Mouse (Mus musculus): ENCODE data around the gene Csrp3. TPM values are rescaled to one million over a fixed set of nuclear protein-coding genes. Genes with fewer than 3 reads are reported as not detected.
A peak's percentile ranks its signal among the peaks of the same experiment; 100 is the strongest.

Csrp3 gene
- polyA plus RNA-seq, 1 experiment from 2014 or later, result 10.0 TPM

DNA sequence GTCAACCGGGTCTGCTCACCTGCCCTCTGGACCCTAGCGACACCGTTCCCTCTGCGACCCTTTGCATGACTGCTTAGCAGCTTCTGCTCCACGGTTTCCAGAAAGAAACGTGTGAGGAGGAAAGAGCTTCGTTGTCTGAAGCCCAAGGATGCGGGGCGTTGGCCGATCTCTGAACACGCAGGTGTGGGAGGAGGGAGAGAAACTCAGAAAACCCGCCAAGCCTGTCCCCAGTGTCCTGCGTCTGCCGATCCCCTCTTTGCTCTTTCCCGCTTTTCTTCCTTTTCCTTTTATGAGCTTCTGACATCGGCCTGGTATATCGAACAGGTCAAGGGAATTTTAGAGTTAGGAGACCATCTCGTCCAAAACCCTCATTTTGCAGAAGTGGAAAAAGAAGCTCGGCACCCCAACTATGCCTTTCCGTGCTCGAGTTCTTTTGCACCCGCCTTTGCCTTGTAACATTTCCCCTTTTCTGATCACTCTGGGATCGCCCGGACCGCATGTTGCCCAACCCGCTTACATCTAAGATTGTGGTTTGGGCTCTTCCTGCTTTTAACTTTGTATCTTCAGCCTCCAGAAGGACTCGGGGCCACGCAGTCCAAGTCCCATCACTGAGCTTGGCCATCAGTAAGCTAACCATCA, 34.3 kb upstream of the Csrp3 start:
- Histone ChIP-seq H3K4me2 (peak overlapping the region; percentile 100), H3K27me3 (replicated peaks) (peaks cover 32% of the 10 kb centered on the region), H3K27ac (replicated peaks) (no peak overlapping the region), H3K4me1 (peaks cover 20% of the 10 kb centered on the region), H3K36me3 (no peaks in the 10 kb centered on the region), H3K9ac (replicated peaks) (no peak overlapping the region; the same call in 1 of the 2 replicates), H3K4me3 (replicated peaks) (peak overlapping the region; percentile 73), H3K9me3 (replicated peaks) (no peaks in the 10 kb centered on the region)
- 3% methylated on average over 28 of the region's 28 CpGs for WGBS
- ATAC-seq (ENCODE audit: low FRiP score), result no peak

GRCm38 (mm10) chr7:48881486-48881885, 33.7 kb upstream of the Csrp3 start, which contains the start of gene E2f8:
E2f8 (minus strand) TSS chr7:48881596.
- peak; percentile 84 for ATAC-seq (ENCODE audit: low FRiP score)
- WGBS, result 2% methylated on average over 23 of the region's 41 CpGs
- Histone ChIP-seq H3K9me3 (replicated peaks) (no peaks in the 10 kb centered on the region), H3K4me3 (replicated peaks) (peak within 1 kb of the TSS; percentile 73), H3K4me1 (peaks cover 20% of the 10 kb centered on the region), H3K9ac (replicated peaks) (peak within 1 kb of the TSS; percentile 44), H3K36me3 (no peaks in the 10 kb centered on the region), H3K4me2 (peak within 1 kb of the TSS; percentile 100), H3K27ac (replicated peaks) (no peak within 1 kb of the TSS), H3K27me3 (replicated peaks) (peaks cover 32% of the 10 kb centered on the region)

DNA sequence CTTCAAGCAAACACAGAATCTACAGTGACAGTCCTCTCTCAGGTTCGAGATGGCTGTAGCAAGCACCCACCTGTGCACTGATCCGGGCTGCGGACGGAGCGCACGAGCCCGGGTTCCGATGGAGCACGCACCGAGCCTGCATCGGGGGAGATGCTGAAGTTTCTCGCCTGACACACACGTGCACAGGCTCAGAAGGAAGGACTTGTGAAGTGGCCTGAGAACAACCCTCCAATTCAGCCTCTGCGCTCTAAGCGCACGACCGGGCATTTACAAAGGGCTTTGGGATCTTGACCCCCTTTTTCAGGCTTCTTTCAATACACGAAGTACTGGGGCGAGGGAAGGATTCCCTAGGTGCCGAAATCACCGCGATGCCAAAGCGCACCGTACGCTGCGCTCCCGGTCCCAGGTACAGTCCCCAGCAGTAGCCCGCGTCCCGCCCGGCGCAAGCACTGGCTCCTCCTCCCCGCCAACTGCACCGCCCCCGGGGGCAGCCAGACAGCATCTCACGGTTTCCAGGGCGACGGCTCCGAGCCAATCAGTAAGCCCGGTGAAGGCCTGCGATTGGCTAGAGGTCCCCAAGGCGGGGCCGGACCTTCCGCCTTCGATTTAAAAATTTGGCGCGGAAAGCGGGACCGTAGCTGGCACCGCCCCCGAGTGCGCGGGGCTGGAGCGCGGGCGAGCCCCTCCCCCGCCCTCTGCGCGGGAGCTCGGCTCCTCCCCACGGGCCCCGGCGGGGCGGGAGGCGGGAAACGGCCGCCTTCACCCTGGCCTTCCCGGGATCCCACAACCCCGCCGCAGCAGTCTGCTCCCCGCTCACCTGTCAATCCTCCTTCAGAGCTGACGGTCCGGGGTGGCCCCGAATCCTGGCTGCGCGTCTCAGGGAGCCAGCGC, 33.0 kb upstream of the Csrp3 start:
- peak; percentile 99 for ATAC-seq (ENCODE audit: low FRiP score)
- Histone ChIP-seq H3K4me2 (peak overlapping the region; percentile 100), H3K9me3 (replicated peaks) (no peaks in the 10 kb centered on the region), H3K4me3 (replicated peaks) (peak overlapping the region; percentile 73), H3K9ac (replicated peaks) (peak overlapping the region; percentile 44), H3K27ac (replicated peaks) (no peak overlapping the region), H3K36me3 (no peaks in the 10 kb centered on the region), H3K4me1 (peaks cover 20% of the 10 kb centered on the region), H3K27me3 (replicated peaks) (peaks cover 32% of the 10 kb centered on the region)
- WGBS, result 0% methylated on average over 71 of the region's 77 CpGs

DNA sequence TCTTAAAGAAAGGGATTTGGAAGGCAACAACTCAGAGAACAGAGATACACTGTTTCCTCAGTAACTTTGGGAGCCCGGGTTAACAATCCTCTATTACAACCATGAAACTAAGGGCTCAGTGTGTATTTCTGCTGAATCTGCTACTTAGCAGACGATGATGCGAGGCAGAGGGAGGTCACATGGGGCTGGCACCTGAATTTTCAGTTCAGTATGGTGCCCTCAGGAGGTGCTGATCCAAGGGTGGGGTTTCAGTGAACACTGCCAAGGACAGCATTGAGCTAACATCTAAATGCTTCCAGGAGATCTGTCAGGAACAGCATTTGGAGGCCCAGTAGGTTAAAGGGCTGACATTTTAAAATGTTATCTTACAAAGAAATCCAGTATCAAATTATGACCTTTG, 31.7 kb upstream of the Csrp3 start:
- peaks cover 20% of the 10 kb centered on the region for H3K4me1 ChIP-seq
- H3K4me2 ChIP-seq, result peak overlapping the region; percentile 19
- H3K27me3 ChIP-seq (replicated peaks), result peaks cover 26% of the 10 kb centered on the region
- ATAC-seq (ENCODE audit: low FRiP score), result no peak
- no peaks in the 10 kb centered on the region for H3K36me3 ChIP-seq
- no peaks in the 10 kb centered on the region for H3K9me3 ChIP-seq (replicated peaks)
- no peak overlapping the region for H3K27ac ChIP-seq (replicated peaks)
- WGBS, result 45% methylated on average over 3 of the region's 3 CpGs
- H3K4me3 ChIP-seq (replicated peaks), result no peak overlapping the region
- H3K9ac ChIP-seq (replicated peaks), result no peak overlapping the region

- Histone ChIP-seq H3K9me3 (replicated peaks) (no peaks in the 10 kb centered on the region), H3K4me2 (no peak overlapping the region), H3K27me3 (replicated peaks) (peaks cover 12% of the 10 kb centered on the region), H3K4me1 (peaks cover 24% of the 10 kb centered on the region), H3K4me3 (replicated peaks) (no peak overlapping the region), H3K9ac (replicated peaks) (no peak overlapping the region), H3K27ac (replicated peaks) (no peak overlapping the region), H3K36me3 (no peaks in the 10 kb centered on the region)
- no peak for ATAC-seq (ENCODE audit: low FRiP score)
- WGBS, result 53% methylated on average over 15 of the region's 15 CpGs
Observed at GRCm38 (mm10) chr7:48877786-48878390, 30.1 kb upstream of the Csrp3 start.

- Histone ChIP-seq H3K36me3 (no peaks in the 10 kb centered on the region), H3K9ac (replicated peaks) (no peak overlapping the region), H3K27me3 (replicated peaks) (no peaks in the 10 kb centered on the region), H3K9me3 (replicated peaks) (no peaks in the 10 kb centered on the region), H3K4me1 (peaks cover 17% of the 10 kb centered on the region), H3K4me3 (replicated peaks) (no peak overlapping the region), H3K4me2 (no peak overlapping the region), H3K27ac (replicated peaks) (no peak overlapping the region)
- no peak for ATAC-seq (ENCODE audit: low FRiP score)
- 71% methylated on average over 4 of the region's 4 CpGs for WGBS
Observed at GRCm38 (mm10) chr7:48876526-48876925, 28.7 kb upstream of the Csrp3 start.

GRCm38 (mm10) chr7:48875096-48875495, 27.3 kb upstream of the Csrp3 start:
- 89% methylated on average over 14 of the region's 14 CpGs for WGBS
- no peak overlapping the region for H3K4me3 ChIP-seq (replicated peaks)

GRCm38 (mm10) chr7:48871292-48871691, 23.5 kb upstream of the Csrp3 start:
- 0 out of 2 replicates have a peak, but pooled peaks cover 4% of the 10 kb centered on the region for H3K4me1 ChIP-seq
- no peak for ATAC-seq (ENCODE audit: low FRiP score)
- H3K9me3 ChIP-seq (replicated peaks), result no peaks in the 10 kb centered on the region
- H3K4me3 ChIP-seq (replicated peaks), result no peak overlapping the region
- no peak overlapping the region for H3K9ac ChIP-seq (replicated peaks)
- H3K27me3 ChIP-seq (replicated peaks), result no peaks in the 10 kb centered on the region
- 93% methylated on average over 11 of the region's 11 CpGs for WGBS
- no peaks in the 10 kb centered on the region for H3K36me3 ChIP-seq
- H3K27ac ChIP-seq (replicated peaks), result no peak overlapping the region
- no peak overlapping the region for H3K4me2 ChIP-seq

More at GRCm38 (mm10) chr7:48875096-48875495, 27.3 kb upstream of the Csrp3 start:
- Histone ChIP-seq H3K27ac (replicated peaks) (no peak overlapping the region), H3K9ac (replicated peaks) (no peak overlapping the region), H3K4me1 (peaks cover 7% of the 10 kb centered on the region; the same call in 1 of the 2 replicates), H3K27me3 (replicated peaks) (no peaks in the 10 kb centered on the region), H3K36me3 (no peaks in the 10 kb centered on the region), H3K9me3 (replicated peaks) (no peaks in the 10 kb centered on the region), H3K4me2 (no peak overlapping the region)
- ATAC-seq (ENCODE audit: low FRiP score), result no peak

DNA sequence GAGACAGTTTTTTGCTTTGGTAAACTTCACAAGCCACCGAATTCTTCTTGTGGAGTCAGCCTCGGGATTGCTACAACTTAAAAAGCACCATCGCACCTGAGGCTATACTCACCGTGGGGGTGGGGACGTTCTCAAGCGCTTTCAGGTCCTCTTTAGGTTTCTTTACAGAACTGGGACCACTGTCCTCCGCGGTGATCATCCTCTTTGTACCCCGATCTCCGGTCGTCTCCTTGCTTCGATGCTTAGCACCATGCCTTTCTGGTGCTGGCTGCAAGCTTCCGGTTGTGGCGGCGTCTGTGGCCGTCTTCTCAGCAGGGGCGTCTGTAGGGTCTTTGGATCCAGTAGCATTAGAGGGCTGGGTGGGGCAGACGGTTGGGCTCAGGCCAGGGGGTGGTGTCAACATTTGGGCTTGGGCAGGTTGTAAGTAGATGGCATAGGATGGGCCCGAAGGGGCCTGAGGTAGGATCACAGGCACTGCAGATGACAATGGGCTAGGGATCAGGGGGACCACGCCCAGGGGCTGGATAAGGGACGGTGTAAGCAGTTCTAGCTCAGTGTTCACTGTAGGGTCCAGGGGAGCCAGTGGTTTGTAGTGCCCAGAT, 22.8 kb upstream of the Csrp3 start:
- no peaks in the 10 kb centered on the region for H3K9me3 ChIP-seq (replicated peaks)
- H3K36me3 ChIP-seq, result no peaks in the 10 kb centered on the region
- no peak for ATAC-seq (ENCODE audit: low FRiP score)
- H3K27ac ChIP-seq (replicated peaks), result no peak overlapping the region
- no peak overlapping the region for H3K9ac ChIP-seq (replicated peaks)
- H3K4me1 ChIP-seq, result 0 out of 2 replicates have a peak, but pooled peaks cover 4% of the 10 kb centered on the region
- H3K4me3 ChIP-seq (replicated peaks), result no peak overlapping the region
- no peaks in the 10 kb centered on the region for H3K27me3 ChIP-seq (replicated peaks)
- 95% methylated on average over 21 of the region's 21 CpGs for WGBS
- H3K4me2 ChIP-seq, result no peak overlapping the region

DNA sequence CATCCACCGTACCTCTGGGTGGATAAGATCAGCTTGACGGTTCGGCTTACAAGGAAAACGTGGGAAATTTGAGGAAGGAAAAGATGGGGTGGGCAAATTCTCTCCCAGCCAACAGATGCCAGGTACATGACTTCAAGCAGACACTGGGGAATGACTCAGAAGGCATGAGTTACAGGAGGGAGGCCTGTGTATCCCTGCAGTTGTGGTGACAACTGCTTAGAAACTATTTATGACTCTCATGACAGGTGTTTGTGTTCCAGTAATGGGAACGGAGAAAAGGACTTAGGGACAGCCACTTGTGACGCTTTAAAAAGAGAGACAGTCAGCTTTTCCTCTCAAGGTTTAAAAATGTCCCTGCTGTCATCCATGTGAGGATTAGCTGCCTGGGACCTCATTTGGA, 22.3 kb upstream of the Csrp3 start:
- Histone ChIP-seq H3K9me3 (replicated peaks) (no peaks in the 10 kb centered on the region), H3K4me3 (replicated peaks) (no peak overlapping the region), H3K27ac (replicated peaks) (no peak overlapping the region), H3K4me1 (0 out of 2 replicates have a peak, but pooled peaks cover 4% of the 10 kb centered on the region), H3K36me3 (no peaks in the 10 kb centered on the region), H3K9ac (replicated peaks) (no peak overlapping the region), H3K4me2 (no peak overlapping the region), H3K27me3 (replicated peaks) (no peaks in the 10 kb centered on the region)
- whole genome bisulfite sequencing, result 84% methylated on average over 6 of the region's 6 CpGs
- ATAC-seq (ENCODE audit: low FRiP score), result no peak

- no peaks in the 10 kb centered on the region for H3K4me1 ChIP-seq
- WGBS, result 94% methylated on average over 18 of the region's 18 CpGs
- no peak for ATAC-seq (ENCODE audit: low FRiP score)
Observed at GRCm38 (mm10) chr7:48867576-48867975, 19.7 kb upstream of the Csrp3 start.

More at GRCm38 (mm10) chr7:48867576-48867975, 19.7 kb upstream of the Csrp3 start:
- H3K36me3 ChIP-seq, result no peaks in the 10 kb centered on the region
- H3K27me3 ChIP-seq (replicated peaks), result no peaks in the 10 kb centered on the region
- no peak overlapping the region for H3K4me2 ChIP-seq
- H3K9ac ChIP-seq (replicated peaks), result no peak overlapping the region
- no peak overlapping the region for H3K27ac ChIP-seq (replicated peaks)
- no peaks in the 10 kb centered on the region for H3K9me3 ChIP-seq (replicated peaks)
- H3K4me3 ChIP-seq (replicated peaks), result no peak overlapping the region
